Mouse (Mus musculus) liver, embryonic 12.5 days (tissue): Measurements from ENCODE around the gene 2310011J03Rik. TPM values are rescaled to one million over a fixed set of nuclear protein-coding genes. Genes with fewer than 3 reads are reported as not detected.

Experiments
- ATAC-seq: fragments of 200-750 bp; cut with Nextera tagmentation; 2 replicates; pipeline ENCODE4 v1.8.0; 2017; ENCODE audit warnings: moderate number of reproducible peaks, mild to moderate bottlenecking, moderate library complexity
- H3K27ac ChIP-seq: fragments of 300-500 bp; sonication (generic); 2 replicates; pipeline ENCODE4 v1.5.1; 2016; ENCODE audit warnings: mild to moderate bottlenecking
- H3K27me3 ChIP-seq: fragments of 300-500 bp; sonication (generic); replicated peaks from 2 replicates; pipeline ENCODE4 v1.6.1; 2016; ENCODE audit warnings: mild to moderate bottlenecking, moderate library complexity
- H3K36me3 ChIP-seq: fragments of 300-500 bp; sonication (generic); 2 replicates; pipeline ENCODE4 v1.6.1; 2016; ENCODE audit warnings: mild to moderate bottlenecking, moderate library complexity
- H3K4me1 ChIP-seq: fragments of 300-500 bp; sonication (generic); 2 replicates; pipeline ENCODE4 v1.6.1; 2016
- H3K4me2 ChIP-seq: fragments of 300-500 bp; sonication (generic); 2 replicates; pipeline ENCODE4 v1.6.1; 2016; ENCODE audit warnings: mild to moderate bottlenecking, moderate library complexity
- H3K4me3 ChIP-seq: fragments of 300-500 bp; sonication (generic); 2 replicates; pipeline ENCODE4 v1.5.1; 2016; ENCODE audit warnings: mild to moderate bottlenecking, moderate library complexity
- H3K9ac ChIP-seq: fragments of 300-500 bp; sonication (generic); 2 replicates; pipeline ENCODE4 v1.6.1; 2016; ENCODE audit warnings: mild to moderate bottlenecking, moderate library complexity
- H3K9me3 ChIP-seq: fragments of 300-500 bp; sonication (generic); replicated peaks from 2 replicates; pipeline ENCODE4 v1.6.1; 2016; ENCODE audit warnings: mild to moderate bottlenecking, moderate library complexity
- WGBS: fragments of 180-500 bp; shearing (Covaris S2); methylation state at CpG from one replicate; pipeline ENCODE4 v1.1.7; 2016; ENCODE audit not compliant: insufficient replicate concordance; 5-methylcytosine and 5-hydroxymethylcytosine counted together
- polyA plus RNA-seq: library from polyadenylated mRNA; unstranded; fragments of >200 nt; fragmentation: Nextera tagmentation; extraction: Ambion mirVana; gene quantifications from 2 replicates; pipeline ENCODE4 v1.2.1, GENCODE M21; 2016

Gene 2310011J03Rik
- polyA plus RNA-seq, 1 experiment from 2014 or later: 46.7 TPM

- H3K27ac ChIP-seq: peak overlapping the region; percentile 88
- peaks cover 10% of the 10 kb centered on the region for H3K36me3 ChIP-seq
- peaks cover 74% of the 10 kb centered on the region for H3K4me1 ChIP-seq
- peak; percentile 73 for ATAC-seq
- H3K9ac ChIP-seq: peak overlapping the region; percentile 79
- H3K4me2 ChIP-seq: peak overlapping the region; percentile 99
- peak overlapping the region; percentile 76 for H3K4me3 ChIP-seq
- WGBS: under 1% methylated on average over 46 of the region's 46 CpGs
- H3K9me3 ChIP-seq: no peaks in the 10 kb centered on the region
- no peaks in the 10 kb centered on the region; the same call in 1 of the 2 replicates for H3K27me3 ChIP-seq
These were observed 3.2 kb upstream of the 2310011J03Rik start for GRCm38 (mm10) chr10:80323261-80324119.

GRCm38 (mm10) chr10:80322811-80323211 is 2.5 kb upstream of the 2310011J03Rik start:
- Histone ChIP-seq H3K4me3 (peak overlapping the region; percentile 76), H3K9me3 (no peaks in the 10 kb centered on the region), H3K27me3 (peaks cover under 1% of the 10 kb centered on the region; the same call in 1 of the 2 replicates), H3K9ac (peak overlapping the region; percentile 79), H3K36me3 (peaks cover 17% of the 10 kb centered on the region), H3K4me2 (peak overlapping the region; percentile 99), H3K4me1 (peaks cover 77% of the 10 kb centered on the region), H3K27ac (peak overlapping the region; percentile 88)
- ATAC-seq: peak; percentile 10
- 3% methylated on average over 28 of the region's 28 CpGs for WGBS

GRCm38 (mm10) chr10:80321670-80322581 is 1.6 kb upstream of the 2310011J03Rik start:
- H3K9ac ChIP-seq: peak overlapping the region; percentile 79
- H3K9me3 ChIP-seq: no peaks in the 10 kb centered on the region
- WGBS: 92% methylated on average over 21 of the region's 21 CpGs
- peaks cover 23% of the 10 kb centered on the region for H3K36me3 ChIP-seq
- H3K4me2 ChIP-seq: peak overlapping the region; percentile 99
- H3K4me1 ChIP-seq: peaks cover 86% of the 10 kb centered on the region
- H3K27me3 ChIP-seq: peaks cover 9% of the 10 kb centered on the region
- peak overlapping the region; percentile 88 for H3K27ac ChIP-seq
- H3K4me3 ChIP-seq: peak overlapping the region; percentile 76
- no peak for ATAC-seq

GRCm38 (mm10) chr10:80321014-80321669 is 805 bp upstream of the 2310011J03Rik start:
- H3K27ac ChIP-seq: peak overlapping the region; percentile 88
- peak overlapping the region; percentile 90 for H3K4me3 ChIP-seq
- peaks cover 23% of the 10 kb centered on the region for H3K36me3 ChIP-seq
- H3K9me3 ChIP-seq: no peaks in the 10 kb centered on the region
- peak overlapping the region; percentile 79 for H3K9ac ChIP-seq
- H3K4me1 ChIP-seq: peaks cover 93% of the 10 kb centered on the region
- peaks cover 17% of the 10 kb centered on the region for H3K27me3 ChIP-seq
- ATAC-seq: no peak
- 58% methylated on average over 6 of the region's 6 CpGs for WGBS
- peak overlapping the region; percentile 99 for H3K4me2 ChIP-seq

GRCm38 (mm10) chr10:80317011-80317410 is 3.3 kb downstream of the 2310011J03Rik start:
- H3K4me2 ChIP-seq: peak overlapping the region; percentile 37
- 26% methylated on average over 10 of the region's 10 CpGs for WGBS
- peak overlapping the region; percentile 19 for H3K9ac ChIP-seq
- peaks cover 72% of the 10 kb centered on the region for H3K4me1 ChIP-seq
- H3K36me3 ChIP-seq: peaks cover 23% of the 10 kb centered on the region
- H3K9me3 ChIP-seq: no peaks in the 10 kb centered on the region
- H3K4me3 ChIP-seq: no peak overlapping the region
- 0 out of 2 replicates have a peak, but pooled peaks have one; percentile 15 for ATAC-seq
- H3K27ac ChIP-seq: peak overlapping the region; percentile 13; the same call in 1 of the 2 replicates
- peaks cover 58% of the 10 kb centered on the region for H3K27me3 ChIP-seq

GRCm38 (mm10) chr10:80316359-80316781 is 4.0 kb downstream of the 2310011J03Rik start:
- WGBS: 20% methylated on average over 11 of the region's 11 CpGs
- peak overlapping the region; percentile 37 for H3K4me2 ChIP-seq
- H3K9me3 ChIP-seq: no peaks in the 10 kb centered on the region
- ATAC-seq: no peak
- peak overlapping the region; percentile 1; the same call in 1 of the 2 replicates for H3K27ac ChIP-seq
- H3K9ac ChIP-seq: peak overlapping the region; percentile 19
- peaks cover 65% of the 10 kb centered on the region for H3K4me1 ChIP-seq
- H3K27me3 ChIP-seq: peaks cover 65% of the 10 kb centered on the region
- H3K4me3 ChIP-seq: no peak overlapping the region
- H3K36me3 ChIP-seq: peaks cover 23% of the 10 kb centered on the region

- no peak for ATAC-seq
- no peaks in the 10 kb centered on the region for H3K9me3 ChIP-seq
- 40% methylated on average over 27 of the region's 27 CpGs for WGBS
- no peak overlapping the region for H3K27ac ChIP-seq
- no peak overlapping the region for H3K4me2 ChIP-seq
- no peak overlapping the region for H3K4me3 ChIP-seq
- H3K27me3 ChIP-seq: peaks cover 75% of the 10 kb centered on the region
- H3K36me3 ChIP-seq: peaks cover 23% of the 10 kb centered on the region
- H3K9ac ChIP-seq: no peak overlapping the region
- peaks cover 55% of the 10 kb centered on the region for H3K4me1 ChIP-seq
These were observed 5.0 kb downstream of the 2310011J03Rik start for GRCm38 (mm10) chr10:80315315-80315714.

GRCm38 (mm10) chr10:80314494-80315001 is 5.8 kb downstream of the 2310011J03Rik start:
- Histone ChIP-seq H3K27ac (no peak overlapping the region), H3K4me1 (peaks cover 51% of the 10 kb centered on the region), H3K4me2 (no peak overlapping the region), H3K4me3 (no peak overlapping the region), H3K27me3 (peaks cover 83% of the 10 kb centered on the region), H3K9me3 (no peaks in the 10 kb centered on the region), H3K36me3 (peaks cover 23% of the 10 kb centered on the region), H3K9ac (no peak overlapping the region)
- ATAC-seq: no peak
- WGBS: 35% methylated on average over 16 of the region's 16 CpGs

- no peak overlapping the region for H3K4me3 ChIP-seq
- 17% methylated on average over 20 of the region's 20 CpGs for WGBS
- peaks cover 91% of the 10 kb centered on the region for H3K27me3 ChIP-seq
- no peak overlapping the region for H3K4me2 ChIP-seq
- ATAC-seq: no peak
- H3K27ac ChIP-seq: no peak overlapping the region
- H3K9ac ChIP-seq: no peak overlapping the region
- H3K9me3 ChIP-seq: no peaks in the 10 kb centered on the region
- H3K36me3 ChIP-seq: peaks cover 15% of the 10 kb centered on the region
- H3K4me1 ChIP-seq: peaks cover 43% of the 10 kb centered on the region
These were observed 6.6 kb downstream of the 2310011J03Rik start for GRCm38 (mm10) chr10:80313627-80314201.

- peaks cover 34% of the 10 kb centered on the region for H3K4me1 ChIP-seq
- WGBS: 51% methylated on average over 54 of the region's 54 CpGs
- H3K4me3 ChIP-seq: no peak overlapping the region
- H3K27ac ChIP-seq: no peak overlapping the region
- no peak overlapping the region for H3K4me2 ChIP-seq
- peaks cover 100% of the 10 kb centered on the region for H3K27me3 ChIP-seq
- no peaks in the 10 kb centered on the region for H3K9me3 ChIP-seq
- peaks cover 6% of the 10 kb centered on the region for H3K36me3 ChIP-seq
- H3K9ac ChIP-seq: no peak overlapping the region
- no peak for ATAC-seq
These were observed 7.5 kb downstream of the 2310011J03Rik start for GRCm38 (mm10) chr10:80312586-80313504.
